Mouse (Mus musculus) small intestine, adult 2 months (tissue): Measurements from ENCODE around the gene Mmp14.

ENCODE experiments used
- CTCF ChIP-seq: fragments of 200-500 bp; IDR thresholded peaks from 2 replicates; pipeline ENCODE4 v1.5.1; 2012; ENCODE audit warnings: low read depth, mild to moderate bottlenecking, control low read depth, inconsistent platforms, low read length, moderate library complexity, mixed read lengths; ENCODE audit not compliant: insufficient replicate concordance, insufficient read length; ENCODE audit errors: extremely low read depth
- POLR2A ChIP-seq: fragments of 200-500 bp; IDR thresholded peaks from 2 replicates; pipeline ENCODE4 v1.6.1; 2012; ENCODE audit warnings: low read depth, mild to moderate bottlenecking, control low read depth, inconsistent platforms, low read length, moderate library complexity

DNA sequence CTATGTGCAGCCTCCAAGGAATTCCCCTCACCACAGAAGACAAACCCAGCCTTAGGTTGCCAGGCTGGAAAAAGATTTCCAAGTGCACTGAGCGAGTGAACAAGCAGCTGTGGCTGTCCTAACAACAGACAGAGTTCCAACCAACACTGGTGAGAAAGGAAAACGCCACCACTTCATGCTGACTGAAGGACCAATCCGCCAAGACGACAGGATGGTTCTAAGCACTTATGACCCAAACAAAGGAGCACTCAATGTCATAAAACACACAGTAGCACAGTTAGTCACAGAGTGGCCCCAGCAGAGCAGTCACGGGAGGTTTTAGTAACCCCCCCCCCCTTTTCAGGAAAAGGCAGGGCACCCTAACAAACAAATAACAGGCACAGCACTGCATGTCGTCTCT, 40.6 kb upstream of the Mmp14 start:
- TF ChIP-seq CTCF, result no peak
- TF ChIP-seq POLR2A, result no peak
